Mouse (Mus musculus) limb, embryonic 14.5 days (tissue): ENCODE data around the gene Fbxw9. TPM values are rescaled to one million over a fixed set of nuclear protein-coding genes. Genes with fewer than 3 reads are reported as not detected.

ENCODE experiments used
- ATAC-seq: fragments of 200-750 bp; cut with Nextera tagmentation; 2 replicates; pipeline ENCODE4 v1.8.0; 2017; ENCODE audit warnings: low read depth, moderate number of reproducible peaks, moderate TSS enrichment; ENCODE audit not compliant: low FRiP score
- DNase-seq: peaks from one replicate; pipeline ENCODE4 v3.0.0-alpha.2; 2015; ENCODE audit warnings: low spot score
- H3K27ac ChIP-seq: fragments of 300-500 bp; sonication (generic); replicated peaks from 2 replicates; pipeline ENCODE4 v1.5.1; 2014; ENCODE audit warnings: low read depth, mild to moderate bottlenecking, low read length, moderate library complexity, mixed read lengths
- H3K27me3 ChIP-seq: fragments of 300-500 bp; sonication (generic); 2 replicates; pipeline ENCODE4 v1.6.1; 2014; ENCODE audit warnings: low read length, mixed read lengths; ENCODE audit not compliant: control insufficient read depth, insufficient read depth
- H3K36me3 ChIP-seq: fragments of 300-500 bp; sonication (generic); 2 replicates; pipeline ENCODE4 v1.6.1; 2014; ENCODE audit warnings: mild to moderate bottlenecking, low read length, moderate library complexity, mixed read lengths; ENCODE audit not compliant: control insufficient read depth, insufficient read depth
- H3K4me1 ChIP-seq: fragments of 300-500 bp; sonication (generic); 2 replicates; pipeline ENCODE4 v1.6.1; 2014; ENCODE audit warnings: antibody characterized with exemption, low read length, mixed read lengths; ENCODE audit not compliant: control insufficient read depth, insufficient read depth
- H3K4me2 ChIP-seq: fragments of 300-500 bp; sonication (generic); replicated peaks from 2 replicates; pipeline ENCODE4 v1.6.1; 2014; ENCODE audit warnings: low read depth, mild to moderate bottlenecking, low read length, moderate library complexity; ENCODE audit not compliant: severe bottlenecking
- H3K4me3 ChIP-seq: fragments of 300-500 bp; sonication (generic); replicated peaks from 2 replicates; pipeline ENCODE4 v1.5.1; 2014; ENCODE audit warnings: low read length
- H3K9ac ChIP-seq: fragments of 300-500 bp; sonication (generic); 2 replicates; pipeline ENCODE4 v1.6.1; 2014; ENCODE audit warnings: mild to moderate bottlenecking, low read depth, low read length, moderate library complexity; ENCODE audit not compliant: severe bottlenecking
- H3K9me3 ChIP-seq: fragments of 300-500 bp; sonication (generic); 2 replicates; pipeline ENCODE4 v1.6.1; 2016; ENCODE audit warnings: low read length; ENCODE audit not compliant: control insufficient read depth
- POLR2A ChIP-seq: fragments of 200-500 bp; IDR thresholded peaks from 2 replicates; pipeline ENCODE4 v1.8.0; 2012; ENCODE audit warnings: inconsistent platforms, mild to moderate bottlenecking, moderate library complexity, borderline replicate concordance; ENCODE audit not compliant: insufficient read depth, insufficient read length; ENCODE audit errors: extremely low read depth
- WGBS: fragments of 180-500 bp; shearing (Covaris S2); extraction: QIAGEN DNeasy Blood & Tissue Kit; methylation state at CpG from one replicate; pipeline ENCODE4 v1.1.7; 2014; 5-methylcytosine and 5-hydroxymethylcytosine counted together
- polyA plus RNA-seq, 2 experiments: library from polyadenylated mRNA; depleted of rRNA in 1 of 2; stranded (reverse) in 1 of 2; unstranded in 1 of 2; fragments of >200 nt; fragmentation: Nextera tagmentation in 1 of 2; extraction: Ambion mirVana in 1 of 2; gene quantifications; 2 replicates each; pipeline versions ENCODE4 v1.2.1 to v1.2.3; 2012 to 2014

Gene Fbxw9
- polyA plus RNA-seq (2012; rRNA removed), result 51.0 and 73.3 TPM in 2 replicates
- polyA plus RNA-seq (2014; fragmentation: Nextera tagmentation; extraction: Ambion mirVana), result 28.6 and 30.5 TPM in 2 replicates

GRCm38 (mm10) chr8:85059879-85060616, at the start of gene Fbxw9:
Gene Fbxw9 (plus strand): TSS chr8:85060055.
- no peaks in the 10 kb centered on the region for H3K27me3 ChIP-seq
- H3K36me3 ChIP-seq, result peaks cover 26% of the 10 kb centered on the region
- whole genome bisulfite sequencing, result under 1% methylated on average over 52 of the region's 53 CpGs
- H3K27ac ChIP-seq, result no peak within 1 kb of the TSS
- ATAC-seq, result peak; percentile 90
- peak within 1 kb of the TSS; percentile 67 for H3K4me2 ChIP-seq
- H3K9ac ChIP-seq, result peak within 1 kb of the TSS; percentile 64
- peak; percentile 96 for DNase-seq
- H3K9me3 ChIP-seq, result no peaks in the 10 kb centered on the region
- H3K4me3 ChIP-seq, result peak within 1 kb of the TSS; percentile 73
- H3K4me1 ChIP-seq, result no peaks in the 10 kb centered on the region
- TF ChIP-seq POLR2A, result no peak

GRCm38 (mm10) chr8:85011242-85011641, 48.6 kb upstream of the Fbxw9 start:
- Histone ChIP-seq H3K4me3 (no peak overlapping the region), H3K27ac (no peak overlapping the region), H3K27me3 (peaks cover 43% of the 10 kb centered on the region), H3K36me3 (no peaks in the 10 kb centered on the region), H3K4me1 (no peaks in the 10 kb centered on the region), H3K9me3 (no peaks in the 10 kb centered on the region), H3K9ac (no peak overlapping the region), H3K4me2 (no peak overlapping the region)
- ATAC-seq (no peak), DNase-seq (no peak)
- 17% methylated on average over 28 of the region's 28 CpGs for whole genome bisulfite sequencing
- TF ChIP-seq POLR2A, result no peak

GRCm38 (mm10) chr8:85013230-85013840, 46.5 kb upstream of the Fbxw9 start:
- H3K27ac ChIP-seq, result no peak overlapping the region

GRCm38 (mm10) chr8:85014431-85014830, 45.4 kb upstream of the Fbxw9 start, which contains the start of gene Best2:
Gene Best2 (minus strand): TSS chr8:85014531.
- peaks cover 19% of the 10 kb centered on the region for H3K36me3 ChIP-seq
- ATAC-seq (no peak), DNase-seq (no peak)
- no peaks in the 10 kb centered on the region for H3K9me3 ChIP-seq
- H3K4me3 ChIP-seq, result peak within 1 kb of the TSS; percentile 24
- TF ChIP-seq POLR2A, result no peak
- H3K27me3 ChIP-seq, result peaks cover 34% of the 10 kb centered on the region
- H3K9ac ChIP-seq, result no peak within 1 kb of the TSS
- peak within 1 kb of the TSS; percentile 44 for H3K4me2 ChIP-seq
- no peak within 1 kb of the TSS for H3K27ac ChIP-seq
- H3K4me1 ChIP-seq, result no peaks in the 10 kb centered on the region
- WGBS, result 56% methylated on average over 2 of the region's 2 CpGs

More at GRCm38 (mm10) chr8:85013230-85013840, 46.5 kb upstream of the Fbxw9 start:
- H3K4me3 ChIP-seq, result peak overlapping the region; percentile 24
- peak overlapping the region; percentile 44 for H3K4me2 ChIP-seq
- peaks cover 9% of the 10 kb centered on the region for H3K36me3 ChIP-seq
- peak; percentile 72 for DNase-seq
- no peak for TF ChIP-seq POLR2A
- no peaks in the 10 kb centered on the region for H3K9me3 ChIP-seq
- H3K27me3 ChIP-seq, result peaks cover 38% of the 10 kb centered on the region
- no peak overlapping the region for H3K9ac ChIP-seq
- ATAC-seq, result no peak
- WGBS, result 2% methylated on average over 22 of the region's 26 CpGs
- H3K4me1 ChIP-seq, result no peaks in the 10 kb centered on the region

GRCm38 (mm10) chr8:85016724-85017123, 43.1 kb upstream of the Fbxw9 start:
- no peak overlapping the region for H3K4me2 ChIP-seq
- no peak overlapping the region for H3K9ac ChIP-seq
- no peak overlapping the region for H3K4me3 ChIP-seq
- H3K9me3 ChIP-seq, result no peaks in the 10 kb centered on the region
- H3K4me1 ChIP-seq, result no peaks in the 10 kb centered on the region
- no peak for DNase-seq
- H3K36me3 ChIP-seq, result peaks cover 28% of the 10 kb centered on the region
- 46% methylated on average over 10 of the region's 10 CpGs for WGBS
- no peak for TF ChIP-seq POLR2A
- H3K27me3 ChIP-seq, result peaks cover 18% of the 10 kb centered on the region
- ATAC-seq, result no peak
- H3K27ac ChIP-seq, result no peak overlapping the region
